Comparison of ENCODE assay signal across 29 mouse cellular contexts in the genomic region with DNA sequence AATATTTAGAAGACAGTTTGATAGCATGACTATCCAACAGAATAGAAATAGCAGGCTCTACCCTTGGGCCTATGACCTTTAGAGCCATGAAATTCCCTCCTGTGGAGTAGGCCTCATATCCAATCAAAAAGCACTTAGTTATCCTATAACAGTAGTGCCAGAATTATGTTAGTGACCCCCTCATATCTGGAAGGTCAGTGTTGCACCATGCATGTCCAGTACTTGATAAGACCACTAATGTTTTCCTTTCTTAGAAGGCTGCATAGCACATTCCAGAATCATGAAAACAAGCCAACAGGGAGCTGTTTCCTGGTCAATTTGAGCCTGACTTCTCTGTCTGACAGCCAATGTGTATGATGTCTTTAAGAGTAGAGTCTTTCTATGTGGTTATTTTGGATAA.
DNase-seq lines count a peak whose midpoint lies in the region; ATAC-seq lines count a peak whose summit lies in the region.
"Had no signal": no experiment of that assay in that cellular context is flagged by ENCODE, and none has a peak within 500 bp of the region (broad histone marks: within the 10 kb centered on the region; RNA-seq: fewer than 3 reads in every experiment).

No protein-coding gene starts in this region.

- no peak overlapping the region for H3K4me2 ChIP-seq in kidney, embryonic 16.5 days (replicated peaks; ENCODE audit: low read depth, low read length)
- no peak overlapping the region for H3K4me2 ChIP-seq in midbrain, embryonic 13.5 days (replicated peaks)
- H3K4me2 ChIP-seq: embryonic facial prominence, embryonic 13.5 days; forebrain, embryonic 12.5 days; limb, embryonic 15.5 days; lung, embryonic 15.5 days; neural tube, embryonic 15.5 days had no signal

- 0 out of 2 replicates have a peak, but pooled peaks cover 3% of the 10 kb centered on the region for H3K4me1 ChIP-seq in kidney, embryonic 16.5 days (ENCODE audit: insufficient read depth, low read length)
- peaks cover 19% of the 10 kb centered on the region for H3K4me1 ChIP-seq in midbrain, embryonic 13.5 days (replicated peaks)
- H3K4me1 ChIP-seq: embryonic facial prominence, embryonic 13.5 days; limb, embryonic 15.5 days; lung, embryonic 15.5 days; neural tube, embryonic 15.5 days had no signal

- H3K36me3 ChIP-seq in kidney, embryonic 16.5 days (ENCODE audit: insufficient read depth, low read length), result no peaks in the 10 kb centered on the region
- no peaks in the 10 kb centered on the region for H3K36me3 ChIP-seq in midbrain, embryonic 13.5 days
- H3K36me3 ChIP-seq: embryonic facial prominence, embryonic 13.5 days; forebrain, embryonic 12.5 days; limb, embryonic 15.5 days; lung, embryonic 15.5 days; midbrain, embryonic 10.5 days; neural tube, embryonic 15.5 days had no signal

- H3K27ac ChIP-seq in kidney, embryonic 16.5 days (ENCODE audit: low read length), result no peak overlapping the region
- no peak overlapping the region for H3K27ac ChIP-seq in midbrain, embryonic 13.5 days
- H3K27ac ChIP-seq: embryonic facial prominence, embryonic 13.5 days; forebrain, embryonic 12.5 days; hindbrain, postnatal 0 days; limb, embryonic 15.5 days; lung, embryonic 15.5 days; macrophage; midbrain, embryonic 10.5 days; neural tube, embryonic 15.5 days; stomach, postnatal 0 days had no signal

- peak; percentile 54; the same call in 1 of the 2 replicates for ATAC-seq in kidney, embryonic 16.5 days (ENCODE audit: low FRiP score, low TSS enrichment)
- ATAC-seq in midbrain, embryonic 13.5 days, result no peak
- no peak for ATAC-seq in megakaryocyte-erythroid progenitor cell, adult 5-6 weeks (replicated peaks; ENCODE audit: low FRiP score, low TSS enrichment, poor library complexity, severe bottlenecking)
- ATAC-seq: hindbrain, postnatal 0 days; intestine, embryonic 16.5 days had no signal

- H3K9me3 ChIP-seq in kidney, embryonic 16.5 days (ENCODE audit: low read length), result no peaks in the 10 kb centered on the region
- H3K9me3 ChIP-seq in midbrain, embryonic 13.5 days, result no peaks in the 10 kb centered on the region
- H3K9me3 ChIP-seq: embryonic facial prominence, embryonic 13.5 days; forebrain, embryonic 12.5 days; limb, embryonic 15.5 days; lung, embryonic 15.5 days; midbrain, embryonic 10.5 days; neural tube, embryonic 15.5 days had no signal

- no peak overlapping the region for H3K4me3 ChIP-seq in kidney, embryonic 16.5 days (ENCODE audit: low read length)
- H3K4me3 ChIP-seq in midbrain, embryonic 13.5 days (replicated peaks), result no peak overlapping the region
- H3K4me3 ChIP-seq: embryonic facial prominence, embryonic 13.5 days; erythroblast, embryonic 14.5 days; forebrain, embryonic 12.5 days; limb, embryonic 15.5 days; lung, embryonic 15.5 days; midbrain, embryonic 10.5 days; neural tube, embryonic 15.5 days had no signal

- no peak overlapping the region for H3K9ac ChIP-seq in kidney, embryonic 16.5 days (replicated peaks; ENCODE audit: low read length)
- H3K9ac ChIP-seq in midbrain, embryonic 13.5 days (replicated peaks), result no peak overlapping the region
- H3K9ac ChIP-seq: embryonic facial prominence, embryonic 13.5 days; forebrain, embryonic 12.5 days; limb, embryonic 15.5 days; lung, embryonic 15.5 days; neural tube, embryonic 15.5 days had no signal

- intact Hi-C loops in heart, postnatal 36 days (cut with DNase I), result no loop called here

- peak; percentile 85 for DNase-seq in heart, adult 11 months
- no peak for DNase-seq in heart, postnatal 36 days
- DNase-seq in kidney, adult 8-10 months, result no peak
- peak; percentile 17 for DNase-seq in ovary, adult 18-20 months (ENCODE audit: low spot score)
- no peak for DNase-seq in ovary, postnatal 36 days (ENCODE audit: low spot score)
- DNase-seq: adrenal gland, postnatal 10 days; cerebellum, adult 2 months; cerebellum, postnatal 36 days; embryo, embryonic 11 days; gastrocnemius, postnatal 36 days; kidney, postnatal 10 days; left cerebral cortex, postnatal 4 days; right cerebral cortex, postnatal 14 days; thymus, adult 2 months; thymus, postnatal 4 days had no signal

- H3K27me3 ChIP-seq in kidney, embryonic 16.5 days (ENCODE audit: insufficient read depth, low read length), result no peaks in the 10 kb centered on the region
- no peaks in the 10 kb centered on the region for H3K27me3 ChIP-seq in midbrain, embryonic 13.5 days
- H3K27me3 ChIP-seq: embryonic facial prominence, embryonic 13.5 days; forebrain, embryonic 12.5 days; limb, embryonic 15.5 days; lung, embryonic 15.5 days; neural tube, embryonic 15.5 days had no signal

Comparison
In these comparisons a context has a peak if more than half of its experiments do, and no peak if none do; other contexts are left out.
1. DNase-seq: peak in heart, adult 11 months (single experiment) and ovary, adult 18-20 months (single experiment); none in heart, postnatal 36 days (0 of 2), kidney, adult 8-10 months (0 of 2) and ovary, postnatal 36 days (single experiment).